Mouse (Mus musculus) myocyte (in vitro differentiated cells): ENCODE data around the gene Olfr1417.

ENCODE experiments used
- CEBPB ChIP-seq: IDR thresholded peaks from 2 replicates; pipeline ENCODE4 v1.6.1; 2011; ENCODE audit warnings: mild to moderate bottlenecking, moderate library complexity; ENCODE audit not compliant: poor library complexity, insufficient read depth, severe bottlenecking
- E2F4 ChIP-seq: IDR thresholded peaks from one replicate; pipeline ENCODE4 v1.6.1; 2011; ENCODE audit warnings: mild to moderate bottlenecking, control low read depth, moderate library complexity; ENCODE audit not compliant: insufficient read depth
- MAX ChIP-seq: IDR thresholded peaks from one replicate; pipeline ENCODE4 v1.6.1; 2011; ENCODE audit warnings: low read depth, mild to moderate bottlenecking, control low read depth
- MYOD1 ChIP-seq, 3 experiments: IDR thresholded peaks; one replicate each; pipeline ENCODE4 v1.6.1; 2011; ENCODE audit warnings: control low read depth in 2 of 3, low read depth in 2 of 3, mild to moderate bottlenecking in 2 of 3, moderate library complexity in 1 of 3; ENCODE audit not compliant: insufficient read length in 2 of 3, control insufficient read depth in 1 of 3
- MYOG ChIP-seq, 3 experiments: IDR thresholded peaks; one replicate each; pipeline ENCODE4 v1.6.1; 2011; ENCODE audit warnings: control low read depth in 2 of 3, low read depth in 2 of 3, mild to moderate bottlenecking in 2 of 3; ENCODE audit not compliant: insufficient read length in 2 of 3, control insufficient read depth in 1 of 3, insufficient read depth in 1 of 3
- POLR2A ChIP-seq: IDR thresholded peaks from one replicate; pipeline ENCODE4 v1.6.1; 2011; ENCODE audit warnings: low read depth, mild to moderate bottlenecking, control low read depth, moderate library complexity; ENCODE audit not compliant: insufficient read length
- POLR2AphosphoS2 ChIP-seq: IDR thresholded peaks from one replicate; pipeline ENCODE4 v1.6.1; 2011; ENCODE audit warnings: low read depth, control low read depth; ENCODE audit not compliant: insufficient read length
- SRF ChIP-seq: IDR thresholded peaks from one replicate; pipeline ENCODE4 v1.6.1; 2011; ENCODE audit warnings: low read depth; ENCODE audit not compliant: control insufficient read depth, insufficient read length
- TCF12 ChIP-seq: IDR thresholded peaks from one replicate; pipeline ENCODE4 v1.6.1; 2011; ENCODE audit warnings: mild to moderate bottlenecking, control low read depth; ENCODE audit not compliant: poor library complexity, insufficient read depth, severe bottlenecking
- TCF3 ChIP-seq: IDR thresholded peaks from one replicate; pipeline ENCODE4 v1.6.1; 2011; ENCODE audit warnings: low read depth, control low read depth; ENCODE audit not compliant: insufficient read length
- USF1 ChIP-seq: IDR thresholded peaks from one replicate; pipeline ENCODE4 v1.6.1; 2011; ENCODE audit warnings: low read depth, mild to moderate bottlenecking, control low read depth, moderate library complexity

- TF ChIP-seq TCF12: no peak
- TF ChIP-seq USF1: no peak
- TF ChIP-seq POLR2A: no peak
- no peak for TF ChIP-seq SRF
- TF ChIP-seq MAX: no peak
- no peak for TF ChIP-seq CEBPB
- TF ChIP-seq MYOG (IDR thresholded peaks at IDR 0.05; ENCODE audit: control insufficient read depth in 1 of 3, insufficient read depth in 1 of 3, insufficient read length in 2 of 3, low read depth in 2 of 3): no peak
- TF ChIP-seq E2F4: no peak
- no peak for TF ChIP-seq POLR2AphosphoS2
- TF ChIP-seq TCF3: no peak
- TF ChIP-seq MYOD1 (IDR thresholded peaks at IDR 0.05; ENCODE audit: control insufficient read depth in 1 of 3, insufficient read length in 2 of 3, low read depth in 2 of 3): no peak
These were observed 15.5 kb downstream of the Olfr1417 start for GRCm38 (mm10) chr19:11823346-11824065.
